Mouse (Mus musculus): Measurements from ENCODE around the gene Papss2. TPM values are rescaled to one million over a fixed set of nuclear protein-coding genes. Genes with fewer than 3 reads are reported as not detected.
A peak's percentile ranks its signal among the peaks of the same experiment; 100 is the strongest.

Papss2 gene
- total and polyA plus RNA-seq, 2 experiments: 75.1 to 223 TPM

- Histone ChIP-seq H3K36me3 (ENCODE audit: control insufficient read depth, insufficient read depth, low read length) (peaks cover under 1% of the 10 kb centered on the region; the same call in 1 of the 2 replicates), H3K4me1 (ENCODE audit: control insufficient read depth, insufficient read depth, low read length) (peaks cover 13% of the 10 kb centered on the region), H3K27ac (replicated peaks; ENCODE audit: insufficient read depth, low read depth, low read length) (peak overlapping the region; percentile 85), H3K27me3 (ENCODE audit: control insufficient read depth, insufficient read depth, low read length) (no peaks in the 10 kb centered on the region), H3K79me2 (ENCODE audit: control insufficient read depth, insufficient read depth, low read length) (peaks cover 5% of the 10 kb centered on the region; the same call in 1 of the 2 replicates), H3K4me3 (ENCODE audit: insufficient read depth, low read depth, low read length) (no peak overlapping the region), H3K9ac (ENCODE audit: low read depth, low read length) (peak overlapping the region; percentile 53)
- 20% methylated on average over 7 of the region's 7 CpGs for WGBS
- TF ChIP-seq CTCF (IDR thresholded peaks at IDR 0.05; ENCODE audit: low read depth, low read length): no peak
- TF ChIP-seq POLR2A (IDR thresholded peaks at IDR 0.05; ENCODE audit: extremely low read depth, insufficient read depth, low read length): no peak
- peak; percentile 91 for DNase-seq (ENCODE audit: extremely low read depth, low read depth, low spot score)
These were observed 33.1 kb downstream of the Papss2 start for GRCm38 (mm10) chr19:32628572-32629132.

DNA sequence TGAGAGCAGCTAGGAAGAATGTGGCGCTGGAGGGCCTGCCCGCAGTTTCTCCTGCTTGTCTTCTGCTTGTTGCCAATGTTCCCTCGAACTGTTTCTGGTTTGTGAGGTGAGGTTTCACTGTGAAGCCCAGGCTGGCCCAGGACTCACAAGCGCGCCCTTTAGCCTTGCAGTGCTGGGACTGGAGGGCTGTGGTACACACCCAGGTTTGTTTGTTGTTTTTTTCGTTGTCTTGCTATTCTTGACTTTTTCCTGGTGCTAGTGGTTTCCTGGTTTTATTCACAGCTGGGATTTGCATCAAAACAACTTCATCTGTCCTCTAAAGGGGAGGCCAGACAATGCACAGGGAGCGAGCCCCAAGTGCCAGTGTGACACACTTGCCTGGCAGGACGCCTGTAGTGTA, 39.3 kb downstream of the Papss2 start:
- 81% methylated on average over 8 of the region's 8 CpGs for WGBS
- no peak for DNase-seq (ENCODE audit: extremely low read depth, low read depth, low spot score)
- TF ChIP-seq CTCF (IDR thresholded peaks at IDR 0.05; ENCODE audit: low read depth, low read length) (no peak), POLR2A (IDR thresholded peaks at IDR 0.05; ENCODE audit: extremely low read depth, insufficient read depth, low read length) (no peak)
- no peak overlapping the region for H3K9ac ChIP-seq (ENCODE audit: low read depth, low read length)
- H3K27ac ChIP-seq (replicated peaks; ENCODE audit: insufficient read depth, low read depth, low read length): no peak overlapping the region
- H3K36me3 ChIP-seq (ENCODE audit: control insufficient read depth, insufficient read depth, low read length): peaks cover 31% of the 10 kb centered on the region
- H3K79me2 ChIP-seq (ENCODE audit: control insufficient read depth, insufficient read depth, low read length): peaks cover 2% of the 10 kb centered on the region; the same call in 1 of the 2 replicates
- peaks cover 17% of the 10 kb centered on the region for H3K4me1 ChIP-seq (ENCODE audit: control insufficient read depth, insufficient read depth, low read length)
- no peaks in the 10 kb centered on the region for H3K27me3 ChIP-seq (ENCODE audit: control insufficient read depth, insufficient read depth, low read length)
- no peak overlapping the region for H3K4me3 ChIP-seq (ENCODE audit: insufficient read depth, low read depth, low read length)

DNA sequence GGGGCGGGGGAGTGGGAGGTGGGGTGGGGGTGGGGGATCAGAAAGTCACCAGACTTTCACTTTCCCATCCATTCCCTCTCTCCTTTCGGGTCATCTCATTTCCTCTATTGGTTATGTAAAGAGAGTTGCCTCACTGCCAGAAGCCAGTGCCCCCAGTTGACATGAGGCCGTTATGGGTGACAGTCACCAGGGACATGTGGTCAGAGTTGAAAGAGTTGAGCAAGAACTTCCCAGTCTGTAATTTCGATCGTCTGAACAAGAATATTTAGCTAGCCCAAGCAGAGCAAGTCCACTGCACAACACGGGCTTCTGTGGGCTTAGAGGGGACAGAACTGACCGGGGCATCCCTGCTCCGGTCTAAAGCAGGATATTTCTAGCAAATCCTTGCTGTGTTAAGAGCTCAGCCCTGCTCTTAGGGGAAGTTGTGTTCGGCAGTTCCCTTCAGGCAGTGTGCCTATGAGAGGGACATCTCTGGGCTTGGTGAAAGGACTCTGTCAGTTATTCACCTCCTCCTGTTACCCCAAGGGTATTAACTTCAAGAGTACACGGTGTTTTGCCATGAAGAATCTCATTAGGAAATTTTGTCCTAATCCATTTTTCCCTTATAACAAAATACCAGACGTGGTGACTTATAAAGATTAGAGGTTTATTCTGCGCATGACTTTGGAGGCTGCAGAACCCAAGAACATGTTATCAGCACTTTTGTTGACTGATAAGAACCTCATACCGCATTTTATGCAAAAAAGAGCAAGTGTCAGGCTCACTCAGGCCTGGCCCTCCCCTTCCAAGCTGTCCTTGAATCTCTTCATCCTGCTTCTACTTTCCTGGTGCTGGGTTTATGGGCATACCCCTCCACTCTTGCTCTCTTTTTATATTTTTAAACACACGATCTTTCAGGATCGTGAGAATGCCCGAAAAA, 42.0 kb downstream of the Papss2 start:
- WGBS: 20% methylated on average over 16 of the region's 16 CpGs
- H3K79me2 ChIP-seq (ENCODE audit: control insufficient read depth, insufficient read depth, low read length): no peaks in the 10 kb centered on the region
- peaks cover 56% of the 10 kb centered on the region for H3K36me3 ChIP-seq (ENCODE audit: control insufficient read depth, insufficient read depth, low read length)
- H3K4me1 ChIP-seq (ENCODE audit: control insufficient read depth, insufficient read depth, low read length): peaks cover 13% of the 10 kb centered on the region
- DNase-seq (ENCODE audit: extremely low read depth, low read depth, low spot score): peak; percentile 97
- no peaks in the 10 kb centered on the region for H3K27me3 ChIP-seq (ENCODE audit: control insufficient read depth, insufficient read depth, low read length)
- peak overlapping the region; percentile 84 for H3K27ac ChIP-seq (replicated peaks; ENCODE audit: insufficient read depth, low read depth, low read length)
- peak overlapping the region; percentile 45 for H3K9ac ChIP-seq (ENCODE audit: low read depth, low read length)
- H3K4me3 ChIP-seq (ENCODE audit: insufficient read depth, low read depth, low read length): no peak overlapping the region
- TF ChIP-seq CTCF (IDR thresholded peaks at IDR 0.05; ENCODE audit: low read depth, low read length) (no peak), POLR2A (IDR thresholded peaks at IDR 0.05; ENCODE audit: extremely low read depth, insufficient read depth, low read length) (no peak)

GRCm38 (mm10) chr19:32638276-32638903, 42.8 kb downstream of the Papss2 start:
- Histone ChIP-seq H3K27ac (replicated peaks; ENCODE audit: insufficient read depth, low read depth, low read length) (peak overlapping the region; percentile 84), H3K4me1 (ENCODE audit: control insufficient read depth, insufficient read depth, low read length) (peaks cover 13% of the 10 kb centered on the region), H3K9ac (ENCODE audit: low read depth, low read length) (0 out of 2 replicates have a peak overlapping the region, but pooled peaks have one; percentile 10), H3K27me3 (ENCODE audit: control insufficient read depth, insufficient read depth, low read length) (no peaks in the 10 kb centered on the region), H3K36me3 (ENCODE audit: control insufficient read depth, insufficient read depth, low read length) (peaks cover 63% of the 10 kb centered on the region), H3K4me3 (ENCODE audit: insufficient read depth, low read depth, low read length) (no peak overlapping the region), H3K79me2 (ENCODE audit: control insufficient read depth, insufficient read depth, low read length) (no peaks in the 10 kb centered on the region)
- WGBS: 63% methylated on average over 13 of the region's 13 CpGs
- no peak for DNase-seq (ENCODE audit: extremely low read depth, low read depth, low spot score)
- TF ChIP-seq CTCF (IDR thresholded peaks at IDR 0.05; ENCODE audit: low read depth, low read length) (no peak), POLR2A (IDR thresholded peaks at IDR 0.05; ENCODE audit: extremely low read depth, insufficient read depth, low read length) (no peak)

DNA sequence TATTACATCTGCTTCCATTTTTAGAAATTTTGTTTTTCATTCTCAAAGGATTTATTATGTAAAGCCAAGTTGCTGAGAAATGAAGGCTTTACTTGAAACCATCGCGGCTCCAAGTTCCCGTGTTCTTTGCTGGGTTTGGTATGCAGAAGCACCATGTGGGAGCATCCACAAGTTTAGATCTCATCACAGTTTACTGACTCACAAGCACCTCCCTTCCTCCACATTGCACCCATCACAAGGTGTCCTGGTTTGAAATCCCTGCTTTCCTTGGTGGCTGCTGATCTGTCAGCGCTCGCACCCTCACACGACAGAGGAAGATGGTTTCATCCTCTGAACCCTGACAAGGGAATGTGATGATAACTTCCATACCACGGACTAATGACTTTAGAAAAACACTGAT, 45.9 kb downstream of the Papss2 start:
- WGBS: 94% methylated on average over 7 of the region's 7 CpGs
- H3K9ac ChIP-seq (ENCODE audit: low read depth, low read length): no peak overlapping the region
- H3K4me1 ChIP-seq (ENCODE audit: control insufficient read depth, insufficient read depth, low read length): peaks cover 7% of the 10 kb centered on the region
- H3K27ac ChIP-seq (replicated peaks; ENCODE audit: insufficient read depth, low read depth, low read length): no peak overlapping the region
- no peaks in the 10 kb centered on the region for H3K27me3 ChIP-seq (ENCODE audit: control insufficient read depth, insufficient read depth, low read length)
- H3K79me2 ChIP-seq (ENCODE audit: control insufficient read depth, insufficient read depth, low read length): no peaks in the 10 kb centered on the region
- H3K4me3 ChIP-seq (ENCODE audit: insufficient read depth, low read depth, low read length): no peak overlapping the region
- TF ChIP-seq POLR2A (IDR thresholded peaks at IDR 0.05; ENCODE audit: extremely low read depth, insufficient read depth, low read length) (no peak), CTCF (IDR thresholded peaks at IDR 0.05; ENCODE audit: low read depth, low read length) (no peak)
- DNase-seq (ENCODE audit: extremely low read depth, low read depth, low spot score): no peak
- peaks cover 58% of the 10 kb centered on the region for H3K36me3 ChIP-seq (ENCODE audit: control insufficient read depth, insufficient read depth, low read length)

Measured in liver, adult 2 months (tissue).